Mouse (Mus musculus): ENCODE results near the gene Cyb561a3. TPM values are rescaled to one million over a fixed set of nuclear protein-coding genes. Genes with fewer than 3 reads are reported as not detected.

Gene Cyb561a3
- total and polyA plus RNA-seq, 3 experiments: 7.6 to 14.3 TPM; not detected in 1

DNA sequence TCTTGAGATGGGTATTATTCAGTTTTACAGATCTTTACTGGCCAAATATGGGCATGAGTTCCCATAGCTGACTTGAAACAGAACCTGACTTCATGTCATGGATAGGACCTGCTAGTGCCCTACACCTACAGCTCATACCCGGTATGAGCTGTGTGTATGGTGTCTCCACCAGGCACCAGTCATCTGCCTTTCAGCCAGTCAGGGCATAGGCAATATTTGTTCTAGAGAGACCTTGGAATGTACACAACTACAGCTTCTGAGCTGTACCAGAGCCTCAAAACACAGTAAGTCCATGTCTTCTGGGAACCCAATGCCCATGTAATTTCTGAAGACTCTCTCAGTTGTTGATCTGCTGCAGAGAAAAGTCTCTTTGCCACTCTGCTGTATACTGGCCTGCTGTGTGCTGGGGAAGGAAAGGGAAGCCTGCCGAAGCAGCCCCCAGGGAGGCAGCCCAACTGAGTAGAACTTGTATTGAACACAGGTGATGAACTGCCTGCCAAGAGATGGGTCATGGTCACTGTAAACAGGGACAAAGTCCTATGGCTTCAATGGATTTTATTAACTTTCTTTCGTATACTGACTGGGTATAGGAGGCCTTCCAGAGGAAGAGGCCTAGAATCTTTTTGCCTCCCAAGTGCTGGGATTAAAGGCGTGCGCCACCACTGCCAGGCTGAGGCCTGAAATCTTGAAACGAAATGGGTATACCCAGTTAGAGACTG, 14.8 kb downstream of the Cyb561a3 start:
- Histone ChIP-seq H3K27ac (ENCODE audit: control insufficient read depth, low read depth, low read length) (no peak overlapping the region), H3K4me1 (ENCODE audit: control insufficient read depth in 1 of 2, insufficient read depth in 2 of 2, low read length in 2 of 2) (no peaks in the 10 kb centered on the region), H3K9me3 (replicated peaks; ENCODE audit: insufficient read depth, low read length) (no peaks in the 10 kb centered on the region), H3K9ac (ENCODE audit: control insufficient read depth, low read depth, low read length, poor library complexity, severe bottlenecking) (no peak overlapping the region), H3K36me3 (ENCODE audit: control insufficient read depth in 1 of 2, insufficient read depth in 2 of 2, low read length in 2 of 2) (no peaks in the 10 kb centered on the region), H3K4me3 (ENCODE audit: control insufficient read depth in 1 of 2, insufficient read depth in 1 of 2, low read depth in 2 of 2, low read length in 2 of 2) (no peak overlapping the region), H3K27me3 (ENCODE audit: control insufficient read depth in 1 of 2, insufficient read depth in 2 of 2, low read length in 2 of 2) (no peaks in the 10 kb centered on the region), H3K79me2 (ENCODE audit: control insufficient read depth, insufficient read depth, low read length, poor library complexity) (no peaks in the 10 kb centered on the region)
- TF ChIP-seq RAD21 (IDR thresholded peaks at IDR 0.05; ENCODE audit: low read depth, low read length) (no peak), SMC3 (IDR thresholded peaks at IDR 0.05; ENCODE audit: low read depth, low read length) (no peak), GATA1 (IDR thresholded peaks at IDR 0.05; ENCODE audit: low read depth, low read length) (no peak), EP300 (IDR thresholded peaks at IDR 0.05; ENCODE audit: low read depth in 1 of 2, low read length in 2 of 2) (no peak), RCOR1 (IDR thresholded peaks at IDR 0.05; ENCODE audit: low read depth, low read length) (no peak), TAL1 (IDR thresholded peaks at IDR 0.05; ENCODE audit: low read length) (no peak)
- DNase-seq (ENCODE audit: low read depth, low spot score): no peak

DNA sequence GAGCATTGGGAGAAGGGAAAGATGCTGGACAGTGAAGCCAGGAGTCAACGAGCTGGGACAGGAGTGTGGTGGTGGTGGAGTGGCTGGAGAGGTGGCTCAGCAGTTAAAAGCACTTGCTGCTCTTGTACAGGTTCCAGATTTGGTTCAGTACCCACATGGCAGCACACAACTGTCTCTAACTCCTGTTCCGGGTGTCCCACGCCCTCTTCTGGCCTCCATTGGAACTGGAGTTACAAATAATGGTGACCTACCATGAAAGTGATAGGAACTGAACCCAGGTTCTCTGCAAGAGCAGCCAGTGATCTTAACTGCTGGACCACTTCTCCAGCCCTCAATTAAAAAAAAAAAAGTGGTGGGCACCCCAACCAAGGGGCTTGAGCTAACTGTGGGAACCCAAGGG, 21.2 kb downstream of the Cyb561a3 start:
- Histone ChIP-seq H3K36me3 (ENCODE audit: control insufficient read depth in 1 of 2, insufficient read depth in 2 of 2, low read length in 2 of 2) (peaks cover 0 to 4% of the 10 kb centered on the region in 2 experiments; a peak in 2 of 4 replicates), H3K9me3 (replicated peaks; ENCODE audit: insufficient read depth, low read length) (no peaks in the 10 kb centered on the region), H3K4me3 (ENCODE audit: control insufficient read depth in 1 of 2, insufficient read depth in 1 of 2, low read depth in 2 of 2, low read length in 2 of 2) (no peak overlapping the region), H3K4me1 (ENCODE audit: control insufficient read depth in 1 of 2, insufficient read depth in 2 of 2, low read length in 2 of 2) (peaks cover 3 to 5% of the 10 kb centered on the region in 2 experiments), H3K27me3 (ENCODE audit: control insufficient read depth in 1 of 2, insufficient read depth in 2 of 2, low read length in 2 of 2) (no peaks in the 10 kb centered on the region), H3K9ac (ENCODE audit: control insufficient read depth, low read depth, low read length, poor library complexity, severe bottlenecking) (no peak overlapping the region), H3K27ac (ENCODE audit: control insufficient read depth, low read depth, low read length) (no peak overlapping the region), H3K79me2 (ENCODE audit: control insufficient read depth, insufficient read depth, low read length, poor library complexity) (no peaks in the 10 kb centered on the region)
- peak; percentile 72 for DNase-seq (ENCODE audit: low read depth, low spot score)
- TF ChIP-seq SMC3 (IDR thresholded peaks at IDR 0.05; ENCODE audit: low read depth, low read length) (peak; percentile 64), CTCF (IDR thresholded peaks at IDR 0.05 in 2 of 3, conservative IDR thresholded peaks at IDR 0.05 in 1 of 3; ENCODE audit: control insufficient read depth in 1 of 3, insufficient read depth in 1 of 3, low read depth in 2 of 3, low read length in 3 of 3, poor library complexity in 1 of 3, severe bottlenecking in 1 of 3) (peak; percentile 50 to 67 (median 60)), MYC (IDR thresholded peaks at IDR 0.05; ENCODE audit: low read depth, low read length) (peak; percentile 72), ZC3H11A (IDR thresholded peaks at IDR 0.05; ENCODE audit: low read depth, low read length) (peak; percentile 14; the same call in 1 of the 2 replicates), GABPA (IDR thresholded peaks at IDR 0.05; ENCODE audit: low read depth, low read length) (no peak), TBP (IDR thresholded peaks at IDR 0.05; ENCODE audit: low read depth, low read length) (no peak), MYB (IDR thresholded peaks at IDR 0.05; ENCODE audit: low read depth, low read length) (no peak), RAD21 (IDR thresholded peaks at IDR 0.05; ENCODE audit: low read depth, low read length) (peak; percentile 55), MXI1 (IDR thresholded peaks at IDR 0.05; ENCODE audit: low read depth, low read length) (no peak), CHD1 (IDR thresholded peaks at IDR 0.05; ENCODE audit: low read depth, low read length) (no peak)

DNA sequence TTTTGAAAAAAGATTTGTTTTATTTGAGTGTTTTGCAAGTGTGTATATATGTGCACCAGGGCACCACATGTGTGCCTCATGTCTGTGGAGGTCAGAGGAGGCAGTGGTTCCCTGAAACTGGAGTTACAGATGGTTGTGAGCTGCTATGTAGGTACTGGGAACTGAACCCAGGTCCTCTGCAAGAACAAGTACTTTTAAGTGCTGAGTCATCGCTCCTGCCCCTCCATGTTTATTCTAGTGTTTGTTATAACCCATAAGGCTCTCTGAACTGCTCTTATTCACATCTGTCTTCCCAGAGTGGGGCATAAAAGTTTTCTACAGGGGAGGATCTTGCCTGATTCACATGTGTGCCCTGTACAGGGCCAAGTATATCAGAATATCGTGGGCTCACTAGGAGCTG, 22.7 kb downstream of the Cyb561a3 start:
- TF ChIP-seq NRF1 (IDR thresholded peaks at IDR 0.05; ENCODE audit: insufficient read depth, low read depth, low read length, poor library complexity, severe bottlenecking) (no peak), GATA1 (IDR thresholded peaks at IDR 0.05; ENCODE audit: low read depth, low read length) (no peak), MAFK (IDR thresholded peaks at IDR 0.05; ENCODE audit: borderline replicate concordance, low read depth, low read length) (peak; percentile 64; the same call in 1 of the 2 replicates)
- Histone ChIP-seq H3K4me3 (ENCODE audit: control insufficient read depth in 1 of 2, insufficient read depth in 1 of 2, low read depth in 2 of 2, low read length in 2 of 2) (no peak overlapping the region), H3K9me3 (replicated peaks; ENCODE audit: insufficient read depth, low read length) (no peaks in the 10 kb centered on the region), H3K79me2 (ENCODE audit: control insufficient read depth, insufficient read depth, low read length, poor library complexity) (no peaks in the 10 kb centered on the region; the same call in 1 of the 2 replicates), H3K27ac (ENCODE audit: control insufficient read depth, low read depth, low read length) (no peak overlapping the region), H3K4me1 (ENCODE audit: control insufficient read depth in 1 of 2, insufficient read depth in 2 of 2, low read length in 2 of 2) (peaks cover 8 to 12% of the 10 kb centered on the region in 2 experiments), H3K9ac (ENCODE audit: control insufficient read depth, low read depth, low read length, poor library complexity, severe bottlenecking) (no peak overlapping the region), H3K27me3 (ENCODE audit: control insufficient read depth in 1 of 2, insufficient read depth in 2 of 2, low read length in 2 of 2) (no peaks in the 10 kb centered on the region), H3K36me3 (ENCODE audit: control insufficient read depth in 1 of 2, insufficient read depth in 2 of 2, low read length in 2 of 2) (peaks cover 0 to 10% of the 10 kb centered on the region in 2 experiments; a peak in 2 of 4 replicates)
- no peak for DNase-seq (ENCODE audit: low read depth, low spot score)

Data from MEL (cell line).